Mouse (Mus musculus): ENCODE data around the gene Drg2. TPM values are rescaled to one million over a fixed set of nuclear protein-coding genes. Genes with fewer than 3 reads are reported as not detected.

Gene Drg2
- polyA plus RNA-seq, 1 experiment from 2014 or later = 93.5 TPM

GRCm38 (mm10) chr11:60486267-60486666, 31.9 kb downstream of the Drg2 start:
- Histone ChIP-seq H3K4me1 (replicated peaks; ENCODE audit: control insufficient read depth, insufficient read depth, low read length) (no peaks in the 10 kb centered on the region), H3K27ac (ENCODE audit: low read length) (no peak overlapping the region), H3K9ac (ENCODE audit: low read length) (no peak overlapping the region), H3K27me3 (ENCODE audit: control insufficient read depth, insufficient read depth, low read depth, low read length) (no peaks in the 10 kb centered on the region), H3K9me3 (ENCODE audit: control insufficient read depth, low read length) (no peaks in the 10 kb centered on the region), H3K36me3 (ENCODE audit: control insufficient read depth, insufficient read depth, low read length) (no peaks in the 10 kb centered on the region), H3K4me3 (ENCODE audit: low read length) (no peak overlapping the region), H3K4me2 (ENCODE audit: low read depth, low read length) (no peak overlapping the region)
- WGBS = 57% methylated on average over 3 of the region's 3 CpGs
- ATAC-seq (ENCODE audit: low read depth) = no peak

GRCm38 (mm10) chr11:60492726-60493125, 38.3 kb downstream of the Drg2 start:
- Histone ChIP-seq H3K27ac (ENCODE audit: low read length) (no peak overlapping the region), H3K9ac (ENCODE audit: low read length) (no peak overlapping the region), H3K27me3 (ENCODE audit: control insufficient read depth, insufficient read depth, low read depth, low read length) (no peaks in the 10 kb centered on the region), H3K4me2 (ENCODE audit: low read depth, low read length) (no peak overlapping the region), H3K4me1 (replicated peaks; ENCODE audit: control insufficient read depth, insufficient read depth, low read length) (peaks cover 2% of the 10 kb centered on the region; the same call in 1 of the 2 replicates), H3K4me3 (ENCODE audit: low read length) (no peak overlapping the region), H3K9me3 (ENCODE audit: control insufficient read depth, low read length) (no peaks in the 10 kb centered on the region), H3K36me3 (ENCODE audit: control insufficient read depth, insufficient read depth, low read length) (no peaks in the 10 kb centered on the region)
- WGBS = 76% methylated on average over 5 of the region's 5 CpGs
- ATAC-seq (ENCODE audit: low read depth) = no peak

- no peaks in the 10 kb centered on the region for H3K27me3 ChIP-seq (ENCODE audit: control insufficient read depth, insufficient read depth, low read depth, low read length)
- no peak overlapping the region for H3K9ac ChIP-seq (ENCODE audit: low read length)
- H3K4me1 ChIP-seq (replicated peaks; ENCODE audit: control insufficient read depth, insufficient read depth, low read length) = peaks cover 2% of the 10 kb centered on the region; the same call in 1 of the 2 replicates
- no peak overlapping the region for H3K4me2 ChIP-seq (ENCODE audit: low read depth, low read length)
- H3K9me3 ChIP-seq (ENCODE audit: control insufficient read depth, low read length) = no peaks in the 10 kb centered on the region
- no peak overlapping the region for H3K4me3 ChIP-seq (ENCODE audit: low read length)
- ATAC-seq (ENCODE audit: low read depth) = no peak
- 51% methylated on average over 2 of the region's 2 CpGs for WGBS
- no peaks in the 10 kb centered on the region for H3K36me3 ChIP-seq (ENCODE audit: control insufficient read depth, insufficient read depth, low read length)
- H3K27ac ChIP-seq (ENCODE audit: low read length) = no peak overlapping the region
Measured at GRCm38 (mm10) chr11:60495692-60496091, 41.3 kb downstream of the Drg2 start.

DNA sequence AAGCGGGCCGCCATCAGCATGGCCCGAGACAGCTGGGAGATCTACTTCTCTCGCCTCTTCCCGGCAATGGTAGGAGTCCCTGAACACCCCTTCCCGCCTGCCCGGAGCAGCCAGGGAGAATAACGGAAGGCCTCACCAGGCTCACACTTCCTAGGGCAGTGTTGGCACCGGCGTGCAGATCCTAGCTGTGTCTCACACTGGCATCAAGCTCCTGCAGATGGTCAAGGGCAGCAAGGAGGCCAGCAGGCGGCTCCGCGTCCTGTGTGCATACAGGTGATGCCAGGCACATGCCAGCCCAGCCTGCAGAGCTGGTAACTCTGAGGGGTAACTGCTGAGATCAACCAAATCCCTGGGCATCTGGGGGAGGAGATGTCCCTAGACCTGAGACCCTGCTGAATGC, 52.9 kb downstream of the Drg2 start:
- Histone ChIP-seq H3K36me3 (ENCODE audit: control insufficient read depth, insufficient read depth, low read length) (no peaks in the 10 kb centered on the region), H3K4me1 (replicated peaks; ENCODE audit: control insufficient read depth, insufficient read depth, low read length) (peaks cover 6% of the 10 kb centered on the region; the same call in 1 of the 2 replicates), H3K9me3 (ENCODE audit: control insufficient read depth, low read length) (no peaks in the 10 kb centered on the region), H3K27ac (ENCODE audit: low read length) (no peak overlapping the region), H3K9ac (ENCODE audit: low read length) (no peak overlapping the region), H3K4me2 (ENCODE audit: low read depth, low read length) (no peak overlapping the region), H3K27me3 (ENCODE audit: control insufficient read depth, insufficient read depth, low read depth, low read length) (peaks cover 13% of the 10 kb centered on the region), H3K4me3 (ENCODE audit: low read length) (no peak overlapping the region)
- WGBS = 73% methylated on average over 13 of the region's 13 CpGs
- ATAC-seq (ENCODE audit: low read depth) = no peak

GRCm38 (mm10) chr11:60508950-60509349, 54.6 kb downstream of the Drg2 start:
- WGBS = 3% methylated on average over 11 of the region's 11 CpGs
- Histone ChIP-seq H3K27me3 (ENCODE audit: control insufficient read depth, insufficient read depth, low read depth, low read length) (peaks cover 13% of the 10 kb centered on the region), H3K9ac (ENCODE audit: low read length) (peak overlapping the region; percentile 21), H3K4me3 (ENCODE audit: low read length) (peak overlapping the region; percentile 43), H3K4me1 (replicated peaks; ENCODE audit: control insufficient read depth, insufficient read depth, low read length) (peaks cover 6% of the 10 kb centered on the region; the same call in 1 of the 2 replicates), H3K9me3 (ENCODE audit: control insufficient read depth, low read length) (no peaks in the 10 kb centered on the region), H3K36me3 (ENCODE audit: control insufficient read depth, insufficient read depth, low read length) (no peaks in the 10 kb centered on the region), H3K27ac (ENCODE audit: low read length) (no peak overlapping the region), H3K4me2 (ENCODE audit: low read depth, low read length) (peak overlapping the region; percentile 71)
- ATAC-seq (ENCODE audit: low read depth) = 0 out of 2 replicates have a peak, but pooled peaks have one; percentile 48

DNA sequence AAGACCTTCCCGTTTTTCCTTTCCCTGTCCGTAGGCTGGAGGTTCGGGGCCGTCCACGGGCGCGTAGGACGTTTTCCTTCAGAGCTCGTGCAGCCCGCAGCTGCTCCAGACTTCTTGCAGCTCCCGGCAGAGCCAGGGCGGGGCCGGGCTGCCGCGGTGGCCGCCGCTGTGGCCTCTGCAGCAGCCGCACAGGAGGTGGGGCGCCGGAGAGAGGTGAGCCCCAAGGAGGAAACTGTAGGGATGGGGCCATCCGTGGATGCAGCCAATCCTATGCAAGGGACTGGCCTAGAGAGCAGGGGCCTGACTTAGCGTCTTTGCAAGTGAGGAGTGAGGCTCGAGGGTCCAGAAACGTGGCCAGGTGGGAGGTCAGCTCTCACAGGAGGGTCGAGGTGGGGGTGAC, 55.1 kb downstream of the Drg2 start:
- Histone ChIP-seq H3K9me3 (ENCODE audit: control insufficient read depth, low read length) (no peaks in the 10 kb centered on the region), H3K4me1 (replicated peaks; ENCODE audit: control insufficient read depth, insufficient read depth, low read length) (peaks cover 6% of the 10 kb centered on the region; the same call in 1 of the 2 replicates), H3K4me3 (ENCODE audit: low read length) (peak overlapping the region; percentile 43), H3K9ac (ENCODE audit: low read length) (peak overlapping the region; percentile 21), H3K4me2 (ENCODE audit: low read depth, low read length) (peak overlapping the region; percentile 71), H3K36me3 (ENCODE audit: control insufficient read depth, insufficient read depth, low read length) (no peaks in the 10 kb centered on the region), H3K27ac (ENCODE audit: low read length) (no peak overlapping the region), H3K27me3 (ENCODE audit: control insufficient read depth, insufficient read depth, low read depth, low read length) (peaks cover 13% of the 10 kb centered on the region)
- WGBS = under 1% methylated on average over 25 of the region's 25 CpGs
- peak; percentile 63; the same call in 1 of the 2 replicates for ATAC-seq (ENCODE audit: low read depth)

GRCm38 (mm10) chr11:60511893-60512292, 57.5 kb downstream of the Drg2 start:
- H3K4me3 ChIP-seq (ENCODE audit: low read length) = no peak overlapping the region
- H3K4me2 ChIP-seq (ENCODE audit: low read depth, low read length) = no peak overlapping the region
- ATAC-seq (ENCODE audit: low read depth) = no peak
- H3K36me3 ChIP-seq (ENCODE audit: control insufficient read depth, insufficient read depth, low read length) = no peaks in the 10 kb centered on the region
- H3K9me3 ChIP-seq (ENCODE audit: control insufficient read depth, low read length) = no peaks in the 10 kb centered on the region
- peaks cover 13% of the 10 kb centered on the region for H3K27me3 ChIP-seq (ENCODE audit: control insufficient read depth, insufficient read depth, low read depth, low read length)
- 77% methylated on average over 1 of the region's 1 CpGs for WGBS
- H3K9ac ChIP-seq (ENCODE audit: low read length) = no peak overlapping the region
- H3K27ac ChIP-seq (ENCODE audit: low read length) = no peak overlapping the region
- H3K4me1 ChIP-seq (replicated peaks; ENCODE audit: control insufficient read depth, insufficient read depth, low read length) = peaks cover 8% of the 10 kb centered on the region; the same call in 1 of the 2 replicates

- Histone ChIP-seq H3K9me3 (ENCODE audit: control insufficient read depth, low read length) (no peaks in the 10 kb centered on the region), H3K36me3 (ENCODE audit: control insufficient read depth, insufficient read depth, low read length) (no peaks in the 10 kb centered on the region), H3K4me1 (replicated peaks; ENCODE audit: control insufficient read depth, insufficient read depth, low read length) (peaks cover 8% of the 10 kb centered on the region; the same call in 1 of the 2 replicates), H3K27me3 (ENCODE audit: control insufficient read depth, insufficient read depth, low read depth, low read length) (peaks cover 13% of the 10 kb centered on the region), H3K27ac (ENCODE audit: low read length) (no peak overlapping the region), H3K4me3 (ENCODE audit: low read length) (no peak overlapping the region), H3K9ac (ENCODE audit: low read length) (no peak overlapping the region), H3K4me2 (ENCODE audit: low read depth, low read length) (no peak overlapping the region)
- 75% methylated on average over 2 of the region's 2 CpGs for WGBS
- ATAC-seq (ENCODE audit: low read depth) = no peak
Measured at GRCm38 (mm10) chr11:60512520-60512919, 58.1 kb downstream of the Drg2 start.

DNA sequence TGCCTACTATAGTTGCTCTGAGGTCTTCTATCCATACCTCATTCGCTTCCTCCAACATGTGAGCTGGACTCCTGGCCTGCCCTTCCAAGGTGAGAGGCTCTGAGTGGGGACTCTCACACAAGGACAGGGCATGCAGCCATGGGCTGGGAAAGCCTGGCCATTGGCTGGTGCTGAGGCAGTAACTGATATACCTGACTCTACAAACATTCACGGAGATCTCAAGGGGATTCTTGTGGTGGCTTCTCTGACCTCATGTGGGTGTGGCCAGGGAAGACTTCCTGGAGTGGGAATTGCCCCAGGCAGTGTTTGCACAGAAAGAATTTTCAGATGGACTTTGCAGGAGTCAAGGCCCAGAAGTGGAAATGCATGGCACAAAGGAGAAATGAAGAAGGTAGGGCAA, 60.5 kb downstream of the Drg2 start:
- Histone ChIP-seq H3K27ac (ENCODE audit: low read length) (peak overlapping the region; percentile 36; the same call in 1 of the 2 replicates), H3K36me3 (ENCODE audit: control insufficient read depth, insufficient read depth, low read length) (no peaks in the 10 kb centered on the region), H3K9me3 (ENCODE audit: control insufficient read depth, low read length) (no peaks in the 10 kb centered on the region), H3K9ac (ENCODE audit: low read length) (no peak overlapping the region), H3K4me2 (ENCODE audit: low read depth, low read length) (no peak overlapping the region), H3K27me3 (ENCODE audit: control insufficient read depth, insufficient read depth, low read depth, low read length) (peaks cover 8% of the 10 kb centered on the region), H3K4me3 (ENCODE audit: low read length) (no peak overlapping the region), H3K4me1 (replicated peaks; ENCODE audit: control insufficient read depth, insufficient read depth, low read length) (0 out of 2 replicates have a peak, but pooled peaks cover 2% of the 10 kb centered on the region)
- 40% methylated on average over 2 of the region's 2 CpGs for WGBS
- ATAC-seq (ENCODE audit: low read depth) = peak; percentile 86; the same call in 1 of the 2 replicates

Measured in lung, embryonic 16.5 days (tissue).